Mouse (Mus musculus) bone marrow macrophage, adult 2 months (primary cell): Measurements from ENCODE around the gene Copg1.

Experiments used
- CTCF ChIP-seq: IDR thresholded peaks from 2 replicates; pipeline ENCODE4 v1.5.1; 2012; ENCODE audit warnings: low read depth, mild to moderate bottlenecking, low read length, moderate library complexity
- POLR2A ChIP-seq: IDR thresholded peaks from 2 replicates; pipeline ENCODE4 v1.6.1; 2012; ENCODE audit warnings: mild to moderate bottlenecking, low read depth, low read length, borderline replicate concordance

DNA sequence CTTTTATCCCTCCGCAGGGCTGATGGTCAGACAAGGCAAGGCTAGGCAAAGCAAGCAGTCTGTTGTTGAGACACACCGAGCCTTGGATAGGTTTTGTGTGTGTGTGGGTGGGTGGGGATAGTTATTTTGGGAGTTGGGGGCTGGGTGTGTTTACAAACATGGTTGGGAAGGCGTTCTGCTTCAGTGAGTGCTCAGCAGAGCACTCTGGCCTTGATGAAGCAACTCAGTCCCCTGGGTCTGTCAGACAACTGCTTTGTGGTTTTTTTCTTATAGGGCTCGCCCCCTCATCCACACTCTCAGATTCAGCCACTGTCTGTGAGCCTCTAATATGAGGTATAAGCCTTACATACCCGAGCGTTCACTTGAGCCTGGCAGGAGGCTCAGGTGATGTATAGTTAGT, 23.9 kb downstream of the Copg1 start:
- TF ChIP-seq POLR2A (no peak), CTCF (no peak)
